Mouse (Mus musculus) E14TG2a.4 (cell line): ENCODE results near the gene Prr29.

Source experiments
- CTCF ChIP-seq: conservative IDR thresholded peaks from 2 replicates; pipeline ENCODE4 v1.5.1; 2014; ENCODE audit warnings: low read length
- POU5F1 ChIP-seq: IDR thresholded peaks from 2 replicates; pipeline ENCODE4 v1.6.1; 2014; ENCODE audit warnings: low read length, borderline replicate concordance

- TF ChIP-seq CTCF (no peak), POU5F1 (no peak)
Observed at GRCm38 (mm10) chr11:106426447-106426846, 61.2 kb downstream of the Prr29 start.
